Mouse (Mus musculus) liver, postnatal 0 days (tissue): ENCODE measurements around the gene Klhdc9.

Experiments
- CTCF ChIP-seq: sonication (generic); IDR thresholded peaks from 2 replicates; pipeline ENCODE4 v1.5.1; 2016; ENCODE audit warnings: antibody characterized with exemption, low read depth
- EP300 ChIP-seq: IDR thresholded peaks from 2 replicates; pipeline ENCODE4 v1.6.1; 2016; ENCODE audit warnings: antibody characterized with exemption, low read depth, mild to moderate bottlenecking

DNA sequence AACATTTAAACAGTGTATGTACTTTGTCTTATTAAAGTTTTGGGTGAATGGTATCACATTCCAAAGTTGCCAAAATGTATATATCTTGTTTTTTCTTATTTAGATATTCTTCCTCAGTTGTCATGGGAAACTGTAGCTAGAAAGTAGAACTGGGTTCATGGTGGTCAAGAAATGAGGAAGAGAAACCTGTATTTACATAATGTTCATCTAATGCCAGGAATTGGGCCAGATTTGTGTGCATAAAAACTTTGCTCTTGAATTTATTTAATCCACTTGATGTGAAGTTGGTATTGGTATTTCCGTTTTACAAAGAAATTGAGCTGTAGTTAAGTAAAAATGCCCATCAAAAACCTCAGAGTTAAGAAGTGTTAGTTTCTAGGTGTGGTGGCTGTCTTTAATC is 49.6 kb upstream of the Klhdc9 start:
- TF ChIP-seq CTCF (no peak), EP300 (no peak)
